Mouse (Mus musculus) midbrain, embryonic 13.5 days (tissue): ENCODE data around the gene Elp6. TPM values are rescaled to one million over a fixed set of nuclear protein-coding genes. Genes with fewer than 3 reads are reported as not detected.
A peak's percentile ranks its signal among the peaks of the same experiment; 100 is the strongest.

Source experiments
- ATAC-seq: fragments of 200-750 bp; cut with Nextera tagmentation; 2 replicates; pipeline ENCODE4 v1.8.0; 2017; ENCODE audit warnings: mild to moderate bottlenecking, moderate TSS enrichment, moderate library complexity
- H3K27ac ChIP-seq: fragments of 300-500 bp; sonication (generic); 2 replicates; pipeline ENCODE4 v1.5.1; 2015; ENCODE audit warnings: inconsistent platforms, mild to moderate bottlenecking, moderate library complexity
- H3K27me3 ChIP-seq: fragments of 300-500 bp; sonication (generic); 2 replicates; pipeline ENCODE4 v1.6.1; 2015; ENCODE audit warnings: mild to moderate bottlenecking, inconsistent platforms
- H3K36me3 ChIP-seq: fragments of 300-500 bp; sonication (generic); 2 replicates; pipeline ENCODE4 v1.6.1; 2015; ENCODE audit warnings: mild to moderate bottlenecking, inconsistent platforms
- H3K4me1 ChIP-seq: fragments of 300-500 bp; sonication (generic); replicated peaks from 2 replicates; pipeline ENCODE4 v1.6.1; 2015; ENCODE audit warnings: inconsistent platforms
- H3K4me2 ChIP-seq: fragments of 300-500 bp; sonication (generic); replicated peaks from 2 replicates; pipeline ENCODE4 v1.6.1; 2015; ENCODE audit warnings: moderate library complexity, mild to moderate bottlenecking, inconsistent platforms
- H3K4me3 ChIP-seq: fragments of 300-500 bp; sonication (generic); replicated peaks from 2 replicates; pipeline ENCODE4 v1.5.1; 2015; ENCODE audit warnings: mild to moderate bottlenecking, inconsistent platforms
- H3K9ac ChIP-seq: fragments of 300-500 bp; sonication (generic); replicated peaks from 2 replicates; pipeline ENCODE4 v1.6.1; 2015; ENCODE audit warnings: mild to moderate bottlenecking, inconsistent platforms
- H3K9me3 ChIP-seq: fragments of 300-500 bp; sonication (generic); 2 replicates; pipeline ENCODE4 v1.6.1; 2016; ENCODE audit warnings: mild to moderate bottlenecking, inconsistent platforms
- whole genome bisulfite sequencing: fragments of 180-500 bp; shearing (Covaris S2); methylation state at CpG from one replicate; pipeline ENCODE4 v1.1.7; 2015; 5-methylcytosine and 5-hydroxymethylcytosine counted together
- polyA plus RNA-seq: library from polyadenylated mRNA; unstranded; fragments of >200 nt; fragmentation: Nextera tagmentation; extraction: Ambion mirVana; gene quantifications from 2 replicates; pipeline ENCODE4 v1.2.1, GENCODE M21; 2015

Gene Elp6
- polyA plus RNA-seq, 1 experiment from 2014 or later: 46.2 TPM

- peak overlapping the region; percentile 61 for H3K27ac ChIP-seq
- H3K36me3 ChIP-seq: no peaks in the 10 kb centered on the region
- no peaks in the 10 kb centered on the region for H3K9me3 ChIP-seq
- no peak overlapping the region for H3K9ac ChIP-seq
- no peak overlapping the region for H3K4me2 ChIP-seq
- WGBS: 22% methylated on average over 7 of the region's 7 CpGs
- ATAC-seq: peak; percentile 91
- peaks cover 13% of the 10 kb centered on the region for H3K4me1 ChIP-seq
- no peaks in the 10 kb centered on the region for H3K27me3 ChIP-seq
- H3K4me3 ChIP-seq: no peak overlapping the region
Measured at GRCm38 (mm10) chr9:110287321-110287924, 17.6 kb upstream of the Elp6 start.

GRCm38 (mm10) chr9:110293254-110293718 lies 11.7 kb upstream of the Elp6 start:
- no peak overlapping the region for H3K4me3 ChIP-seq
- peaks cover 20% of the 10 kb centered on the region for H3K4me1 ChIP-seq
- H3K9me3 ChIP-seq: no peaks in the 10 kb centered on the region
- ATAC-seq: no peak
- H3K36me3 ChIP-seq: no peaks in the 10 kb centered on the region
- peak overlapping the region; percentile 20; the same call in 1 of the 2 replicates for H3K27ac ChIP-seq
- no peaks in the 10 kb centered on the region for H3K27me3 ChIP-seq
- WGBS: 51% methylated on average over 12 of the region's 12 CpGs
- H3K9ac ChIP-seq: no peak overlapping the region
- no peak overlapping the region for H3K4me2 ChIP-seq

- ATAC-seq: no peak
- H3K4me2 ChIP-seq: no peak overlapping the region
Measured at GRCm38 (mm10) chr9:110293873-110294415, 11.0 kb upstream of the Elp6 start.

GRCm38 (mm10) chr9:110294786-110295185 lies 10.2 kb upstream of the Elp6 start:
- H3K9me3 ChIP-seq: no peaks in the 10 kb centered on the region
- ATAC-seq: no peak
- H3K27me3 ChIP-seq: no peaks in the 10 kb centered on the region
- H3K4me2 ChIP-seq: no peak overlapping the region
- no peaks in the 10 kb centered on the region for H3K36me3 ChIP-seq
- 47% methylated on average over 3 of the region's 3 CpGs for WGBS
- no peak overlapping the region for H3K4me3 ChIP-seq
- peaks cover 20% of the 10 kb centered on the region for H3K4me1 ChIP-seq
- H3K9ac ChIP-seq: no peak overlapping the region
- no peak overlapping the region for H3K27ac ChIP-seq

More at GRCm38 (mm10) chr9:110293873-110294415, 11.0 kb upstream of the Elp6 start:
- Histone ChIP-seq H3K27me3 (no peaks in the 10 kb centered on the region), H3K4me3 (no peak overlapping the region), H3K36me3 (no peaks in the 10 kb centered on the region), H3K27ac (0 out of 2 replicates have a peak overlapping the region, but pooled peaks have one; percentile 20), H3K4me1 (peaks cover 20% of the 10 kb centered on the region), H3K9ac (no peak overlapping the region), H3K9me3 (no peaks in the 10 kb centered on the region)
- 85% methylated on average over 13 of the region's 13 CpGs for WGBS

- 2% methylated on average over 5 of the region's 5 CpGs for WGBS
- Histone ChIP-seq H3K4me1 (peaks cover 20% of the 10 kb centered on the region), H3K36me3 (no peaks in the 10 kb centered on the region), H3K4me2 (no peak overlapping the region), H3K4me3 (no peak overlapping the region), H3K9ac (no peak overlapping the region), H3K27ac (no peak overlapping the region), H3K9me3 (no peaks in the 10 kb centered on the region), H3K27me3 (no peaks in the 10 kb centered on the region)
- ATAC-seq: peak; percentile 84
Measured at GRCm38 (mm10) chr9:110296867-110297627, 7.9 kb upstream of the Elp6 start.

GRCm38 (mm10) chr9:110304516-110304915 lies 457 bp upstream of the Elp6 start:
- peak overlapping the region; percentile 97 for H3K27ac ChIP-seq
- peak overlapping the region; percentile 58 for H3K4me3 ChIP-seq
- peaks cover 2% of the 10 kb centered on the region; the same call in 1 of the 2 replicates for H3K36me3 ChIP-seq
- 5% methylated on average over 4 of the region's 4 CpGs for WGBS
- peak overlapping the region; percentile 75 for H3K9ac ChIP-seq
- peaks cover 21% of the 10 kb centered on the region for H3K4me1 ChIP-seq
- H3K4me2 ChIP-seq: peak overlapping the region; percentile 70
- no peaks in the 10 kb centered on the region for H3K27me3 ChIP-seq
- H3K9me3 ChIP-seq: no peaks in the 10 kb centered on the region
- 0 out of 2 replicates have a peak, but pooled peaks have one; percentile 21 for ATAC-seq

GRCm38 (mm10) chr9:110306371-110306770 lies 1.4 kb downstream of the Elp6 start:
- Histone ChIP-seq H3K4me2 (peak overlapping the region; percentile 70; the same call in 1 of the 2 replicates), H3K4me1 (peaks cover 21% of the 10 kb centered on the region), H3K36me3 (peaks cover 19% of the 10 kb centered on the region), H3K9me3 (no peaks in the 10 kb centered on the region), H3K27me3 (no peaks in the 10 kb centered on the region), H3K4me3 (peak overlapping the region; percentile 58), H3K27ac (no peak overlapping the region), H3K9ac (peak overlapping the region; percentile 39; the same call in 1 of the 2 replicates)
- ATAC-seq: no peak
- WGBS: 94% methylated on average over 5 of the region's 5 CpGs

GRCm38 (mm10) chr9:110314706-110315105 lies 9.7 kb downstream of the Elp6 start:
- Histone ChIP-seq H3K9me3 (no peaks in the 10 kb centered on the region), H3K9ac (no peak overlapping the region), H3K4me1 (no peaks in the 10 kb centered on the region), H3K27me3 (no peaks in the 10 kb centered on the region), H3K4me2 (no peak overlapping the region), H3K27ac (no peak overlapping the region), H3K4me3 (no peak overlapping the region), H3K36me3 (peaks cover 93% of the 10 kb centered on the region)
- WGBS: 91% methylated on average over 5 of the region's 5 CpGs
- no peak for ATAC-seq

GRCm38 (mm10) chr9:110315410-110315809 lies 10.4 kb downstream of the Elp6 start:
- Histone ChIP-seq H3K9ac (no peak overlapping the region), H3K36me3 (peaks cover 91% of the 10 kb centered on the region), H3K4me2 (no peak overlapping the region), H3K9me3 (no peaks in the 10 kb centered on the region), H3K4me1 (no peaks in the 10 kb centered on the region), H3K27ac (no peak overlapping the region), H3K27me3 (no peaks in the 10 kb centered on the region), H3K4me3 (no peak overlapping the region)
- WGBS: 93% methylated on average over 6 of the region's 6 CpGs
- ATAC-seq: no peak

GRCm38 (mm10) chr9:110315904-110316303 lies 10.9 kb downstream of the Elp6 start:
- no peak overlapping the region for H3K9ac ChIP-seq
- no peak for ATAC-seq
- no peaks in the 10 kb centered on the region for H3K4me1 ChIP-seq
- H3K9me3 ChIP-seq: no peaks in the 10 kb centered on the region
- no peak overlapping the region for H3K4me2 ChIP-seq
- H3K36me3 ChIP-seq: peaks cover 90% of the 10 kb centered on the region
- 92% methylated on average over 8 of the region's 8 CpGs for WGBS
- H3K27me3 ChIP-seq: no peaks in the 10 kb centered on the region
- H3K4me3 ChIP-seq: no peak overlapping the region
- no peak overlapping the region for H3K27ac ChIP-seq

GRCm38 (mm10) chr9:110316503-110316902 lies 11.5 kb downstream of the Elp6 start:
- Histone ChIP-seq H3K36me3 (peaks cover 91% of the 10 kb centered on the region), H3K27me3 (no peaks in the 10 kb centered on the region), H3K4me3 (no peak overlapping the region), H3K4me1 (no peaks in the 10 kb centered on the region), H3K9ac (no peak overlapping the region), H3K4me2 (no peak overlapping the region), H3K27ac (no peak overlapping the region), H3K9me3 (no peaks in the 10 kb centered on the region)
- 94% methylated on average over 8 of the region's 8 CpGs for WGBS
- ATAC-seq: no peak

GRCm38 (mm10) chr9:110320769-110321168 lies 15.8 kb downstream of the Elp6 start:
- Histone ChIP-seq H3K27me3 (no peaks in the 10 kb centered on the region), H3K4me1 (no peaks in the 10 kb centered on the region), H3K9me3 (no peaks in the 10 kb centered on the region), H3K36me3 (peaks cover 68% of the 10 kb centered on the region), H3K27ac (no peak overlapping the region), H3K9ac (no peak overlapping the region), H3K4me3 (no peak overlapping the region), H3K4me2 (no peak overlapping the region)
- WGBS: 72% methylated on average over 10 of the region's 10 CpGs
- ATAC-seq: no peak
